Mouse (Mus musculus): ENCODE data around the gene Gm21891. TPM values are rescaled to one million over a fixed set of nuclear protein-coding genes. Genes with fewer than 3 reads are reported as not detected.
"Not testable (repeated sequence)": the region's sequence is repeated elsewhere in the genome, so short reads cannot be mapped to it uniquely, and the experiment has no call there.

Gene Gm21891
- polyA plus RNA-seq (2012; rRNA removed) = not detected in 2 replicates

DNA sequence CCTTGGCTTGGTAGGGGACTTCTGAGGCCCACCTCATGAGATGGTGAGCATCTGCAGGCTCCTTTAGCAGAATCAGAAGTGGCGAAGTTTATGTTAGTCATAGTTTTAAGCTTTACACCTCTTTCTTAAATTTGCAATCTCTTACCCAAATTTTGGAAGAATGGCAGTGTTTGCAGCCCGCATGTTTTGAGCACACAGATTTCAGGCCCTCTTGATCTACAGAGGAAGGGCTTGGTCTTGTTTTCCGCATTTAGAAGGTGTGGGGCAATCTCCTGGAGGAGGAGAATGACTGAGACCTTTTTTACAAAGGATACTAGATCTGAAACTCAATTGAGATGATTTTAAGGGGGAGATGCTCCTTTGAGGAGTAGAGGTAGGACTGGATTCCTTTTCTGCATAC is at the start of gene Gm21891:
Gm21891 (minus strand) TSS at position 101 of the 400 bp plus-strand sequence.
- H3K4me1 ChIP-seq (ENCODE audit: control insufficient read depth, insufficient read depth, low read length); H3K27ac ChIP-seq (ENCODE audit: insufficient read depth, low read length); H3K4me3 ChIP-seq (ENCODE audit: insufficient read depth, low read length): not testable (repeated sequence)

DNA sequence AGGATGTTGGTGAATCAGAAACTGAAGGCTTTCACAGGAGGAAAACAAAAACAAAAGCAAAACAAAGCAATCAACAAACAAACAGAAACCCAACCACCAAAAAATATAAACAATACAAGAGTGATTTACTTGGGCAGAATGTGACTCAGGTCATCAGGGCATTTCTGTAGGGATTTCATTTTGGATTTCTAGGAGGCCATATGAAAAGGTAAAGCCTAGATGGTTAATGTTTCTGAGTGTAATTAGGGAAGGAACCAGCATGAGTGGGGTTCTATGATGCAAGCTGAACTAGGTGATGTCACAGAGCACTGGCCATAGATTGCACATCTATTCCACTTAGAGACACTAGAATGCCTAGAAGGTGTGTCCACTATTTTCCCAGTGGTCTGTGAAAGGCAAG is 28.4 kb upstream of the Gm21891 start, which contains the start of gene Gm21425:
Gm21425 (plus strand) TSS at position 301 of the 400 bp plus-strand sequence.
- H3K4me1 ChIP-seq (ENCODE audit: control insufficient read depth, insufficient read depth, low read length); H3K4me3 ChIP-seq (ENCODE audit: insufficient read depth, low read length); H3K27ac ChIP-seq (ENCODE audit: insufficient read depth, low read length): not testable (repeated sequence)

Other genes starting within 250 kb of the Gm21891 start
- not detected in 2 replicates for gene Gm20807, start 90.6 kb downstream of the Gm21891 start, polyA plus RNA-seq (2012; rRNA removed)
- gene Gm21425, start 28.5 kb upstream of the Gm21891 start, polyA plus RNA-seq (2012; rRNA removed) = not detected in 2 replicates
- not detected in 2 replicates for gene Gm21828, start 90.4 kb upstream of the Gm21891 start, polyA plus RNA-seq (2012; rRNA removed)
- not detected in 2 replicates for gene Gm21440, start 118.9 kb upstream of the Gm21891 start, polyA plus RNA-seq (2012; rRNA removed)
- not detected in 2 replicates for gene Gm21454, start 119.0 kb upstream of the Gm21891 start, polyA plus RNA-seq (2012; rRNA removed)
- gene Gm21725, start 215.6 kb upstream of the Gm21891 start, polyA plus RNA-seq (2012; rRNA removed) = not detected in 2 replicates

Measured in cortical plate, adult 2 months (tissue).